Comparison of ENCODE assay signal across 8 mouse cellular contexts in genomic region chr1:167271304-167271703, GRCm38 (mm10). TPM values are rescaled to one million over a fixed set of nuclear protein-coding genes. Genes with fewer than 3 reads are reported as not detected.
A peak's percentile ranks its signal among the peaks of the same experiment; 100 is the strongest.
DNase-seq lines count a peak whose midpoint lies in the region; ATAC-seq and TF ChIP-seq lines count a peak whose summit lies in the region.

No protein-coding gene starts in this region.

- TF ChIP-seq EP300 in liver, embryonic 14.5 days (IDR thresholded peaks at IDR 0.05; ENCODE audit: low read depth): peak; percentile 92

- peak overlapping the region; percentile 96 for H3K27ac ChIP-seq in heart, embryonic 15.5 days
- H3K27ac ChIP-seq in forebrain, embryonic 11.5 days (ENCODE audit: low read depth, low read length): no peak overlapping the region
- peak overlapping the region; percentile 86 for H3K27ac ChIP-seq in liver, embryonic 14.5 days

- no peaks in the 10 kb centered on the region for H3K9me3 ChIP-seq in heart, embryonic 15.5 days (replicated peaks)
- no peaks in the 10 kb centered on the region for H3K9me3 ChIP-seq in forebrain, embryonic 11.5 days (ENCODE audit: control insufficient read depth, low read length)
- no peaks in the 10 kb centered on the region for H3K9me3 ChIP-seq in liver, embryonic 14.5 days (ENCODE audit: control insufficient read depth, low read length)

- intact Hi-C loops in heart, postnatal 10 days (cut with DNase I): loop anchor here (1.0 to 5.0 kb wide), 3 partner anchors 12 to 121 kb away; partner anchors contain the start of gene Mgst3

- H3K36me3 ChIP-seq in heart, embryonic 15.5 days: no peaks in the 10 kb centered on the region
- no peaks in the 10 kb centered on the region for H3K36me3 ChIP-seq in forebrain, embryonic 11.5 days (ENCODE audit: control insufficient read depth, insufficient read depth, low read length)
- H3K36me3 ChIP-seq in liver, embryonic 14.5 days (replicated peaks; ENCODE audit: control insufficient read depth, insufficient read depth, low read depth): no peaks in the 10 kb centered on the region

- no peak overlapping the region for H3K9ac ChIP-seq in heart, embryonic 15.5 days
- no peak overlapping the region for H3K9ac ChIP-seq in forebrain, embryonic 11.5 days (ENCODE audit: low read length)
- peak overlapping the region; percentile 57 for H3K9ac ChIP-seq in liver, embryonic 14.5 days (replicated peaks)

- 32% methylated on average over 4 of the region's 4 CpGs for WGBS in heart, embryonic 15.5 days
- WGBS in forebrain, embryonic 11.5 days: 38% methylated on average over 4 of the region's 4 CpGs
- 3% methylated on average over 4 of the region's 4 CpGs for WGBS in liver, embryonic 14.5 days (ENCODE audit: insufficient replicate concordance)

- no peak for ATAC-seq in heart, embryonic 15.5 days (replicated peaks; ENCODE audit: insufficient number of reproducible peaks, insufficient read depth, low FRiP score, low read depth)
- peak; percentile 15; the same call in 1 of the 2 replicates for ATAC-seq in forebrain, embryonic 11.5 days (replicated peaks; ENCODE audit: low FRiP score)
- ATAC-seq in liver, embryonic 14.5 days (ENCODE audit: insufficient read depth): peak; percentile 87

- H3K4me1 ChIP-seq in heart, embryonic 15.5 days (replicated peaks): peaks cover 61% of the 10 kb centered on the region
- peaks cover 15% of the 10 kb centered on the region for H3K4me1 ChIP-seq in forebrain, embryonic 11.5 days (replicated peaks; ENCODE audit: control insufficient read depth, insufficient read depth, low read length)
- H3K4me1 ChIP-seq in liver, embryonic 14.5 days (replicated peaks; ENCODE audit: control insufficient read depth in 2 of 2, insufficient read depth in 2 of 2, low read length in 1 of 2): peaks cover 54 to 67% of the 10 kb centered on the region in 2 experiments

- DNase-seq in heart, postnatal 10 days: no peak
- DNase-seq in ES-CJ7 (ENCODE audit: low read depth, low spot score): peak; percentile 83
- no peak for DNase-seq in forebrain, embryonic 11.5 days (ENCODE audit: low spot score)
- DNase-seq in liver, embryonic 14.5 days (ENCODE audit: low read depth in 3 of 3, low spot score in 3 of 3): peak; percentile 67 to 79 (median 73)
- no peak for DNase-seq in spleen, postnatal 10 days (ENCODE audit: low spot score in 2 of 2)
- DNase-seq in thymus, adult 18-20 months: no peak
- DNase-seq in embryo, embryonic 10.5 days (ENCODE audit: low spot score): no peak

- H3K4me3 ChIP-seq in heart, embryonic 15.5 days: no peak overlapping the region
- H3K4me3 ChIP-seq in forebrain, embryonic 11.5 days (ENCODE audit: low read depth, low read length): no peak overlapping the region
- H3K4me3 ChIP-seq in liver, embryonic 14.5 days (ENCODE audit: insufficient read depth in 1 of 2, low read depth in 2 of 2, low read length in 2 of 2): 0 out of 4 replicates have a peak overlapping the region, but pooled peaks of 1 of the 2 experiments have one; percentile 14

- peak overlapping the region; percentile 68; the same call in 1 of the 2 replicates for H3K4me2 ChIP-seq in heart, embryonic 15.5 days
- no peak overlapping the region for H3K4me2 ChIP-seq in forebrain, embryonic 11.5 days (ENCODE audit: low read depth, low read length, severe bottlenecking)
- peak overlapping the region; percentile 64 for H3K4me2 ChIP-seq in liver, embryonic 14.5 days (ENCODE audit: low read depth)

- TF ChIP-seq CTCF in liver, embryonic 14.5 days (IDR thresholded peaks at IDR 0.05; ENCODE audit: low read depth): no peak

- H3K27me3 ChIP-seq in heart, embryonic 15.5 days: no peaks in the 10 kb centered on the region
- H3K27me3 ChIP-seq in forebrain, embryonic 11.5 days (ENCODE audit: control insufficient read depth, insufficient read depth, low read length): no peaks in the 10 kb centered on the region
- H3K27me3 ChIP-seq in liver, embryonic 14.5 days (ENCODE audit: control insufficient read depth, insufficient read depth, low read length): no peaks in the 10 kb centered on the region

RNA-seq across cellular contexts. Expression of gene Uck2, which starts 13.8 kb away (rescaled TPM):
- 42.3 and 57.7 TPM in 2 replicates for polyA plus RNA-seq in heart, embryonic 15.5 days (2015; fragmentation: Nextera tagmentation; extraction: Ambion mirVana)
- 10 to 100 TPM; 55.1 to 56.9 TPM for total RNA-seq in heart, postnatal 10 days (2021)
- polyA plus RNA-seq in forebrain, embryonic 11.5 days (2014; fragmentation: Nextera tagmentation; extraction: Ambion mirVana): 125 and 140 TPM in 2 replicates
- 15.3 and 17.6 TPM in 2 replicates for polyA plus RNA-seq in liver, embryonic 14.5 days (2012; rRNA removed)
- 42.6 and 43.4 TPM in 2 replicates for polyA plus RNA-seq in liver, embryonic 14.5 days (2014; fragmentation: Nextera tagmentation; extraction: Ambion mirVana)

RNA-seq across cellular contexts. Expression of gene Tmco1, which starts 36.9 kb away (rescaled TPM):
- 77.2 and 81.9 TPM in 2 replicates for polyA plus RNA-seq in heart, embryonic 15.5 days (2015; fragmentation: Nextera tagmentation; extraction: Ambion mirVana)
- total RNA-seq in heart, postnatal 10 days (2021): 10 to 100 TPM; 84.6 to 94.3 TPM
- polyA plus RNA-seq in forebrain, embryonic 11.5 days (2014; fragmentation: Nextera tagmentation; extraction: Ambion mirVana): 75.2 and 78.5 TPM in 2 replicates
- polyA plus RNA-seq in liver, embryonic 14.5 days (2012; rRNA removed): 33.4 and 43.4 TPM in 2 replicates
- polyA plus RNA-seq in liver, embryonic 14.5 days (2014; fragmentation: Nextera tagmentation; extraction: Ambion mirVana): 64.1 and 65.4 TPM in 2 replicates

Comparison
In these comparisons a context has a peak if more than half of its experiments do, and no peak if none do; other contexts are left out.
1. DNase-seq: peak in ES-CJ7 (single experiment) and liver, embryonic 14.5 days (3 of 3); none in heart, postnatal 10 days (0 of 2), forebrain, embryonic 11.5 days (single experiment), spleen, postnatal 10 days (0 of 2), thymus, adult 18-20 months (0 of 2) and embryo, embryonic 10.5 days (single experiment).